Mouse (Mus musculus) MEL (cell line): Measurements from ENCODE around the gene Tor1aip2.

Experiments
- CTCF ChIP-seq, 3 experiments: IDR thresholded peaks in 2 of 3; conservative IDR thresholded peaks in 1 of 3; 2 replicates each; pipeline ENCODE4 v1.5.1; 2011 to 2012; ENCODE audit warnings: low read length in 3 of 3, low read depth in 2 of 3, mild to moderate bottlenecking in 2 of 3, improper control_type of control experiment in 1 of 3, inconsistent platforms in 1 of 3, mixed read lengths in 1 of 3, moderate library complexity in 1 of 3; ENCODE audit not compliant: control insufficient read depth in 1 of 3, insufficient read depth in 1 of 3, poor library complexity in 1 of 3, severe bottlenecking in 1 of 3
- ETS1 ChIP-seq: IDR thresholded peaks from 2 replicates; pipeline ENCODE4 v1.6.1; 2012; ENCODE audit warnings: low read depth, mild to moderate bottlenecking, inconsistent platforms, low read length, improper control_type of control experiment, moderate library complexity
- GATA1 ChIP-seq: IDR thresholded peaks from 2 replicates; pipeline ENCODE4 v1.6.1; 2011; ENCODE audit warnings: low read depth, low read length, improper control_type of control experiment
- KAT2A ChIP-seq: conservative IDR thresholded peaks from 2 replicates; pipeline ENCODE4 v1.6.1; 2012; ENCODE audit warnings: low read depth, low read length, improper control_type of control experiment, inconsistent platforms
- MXI1 ChIP-seq: IDR thresholded peaks from 2 replicates; pipeline ENCODE4 v1.6.1; 2011; ENCODE audit warnings: mild to moderate bottlenecking, low read depth, low read length, improper control_type of control experiment
- NRF1 ChIP-seq: IDR thresholded peaks from 2 replicates; pipeline ENCODE4 v1.6.1; 2014; ENCODE audit warnings: low read depth, mild to moderate bottlenecking, inconsistent platforms, low read length, improper control_type of control experiment, moderate library complexity; ENCODE audit not compliant: poor library complexity, insufficient read depth, severe bottlenecking
- POLR2AphosphoS2 ChIP-seq: IDR thresholded peaks from 2 replicates; pipeline ENCODE4 v1.6.1; 2011; ENCODE audit warnings: low read length, improper control_type of control experiment
- USF1 ChIP-seq: IDR thresholded peaks from 2 replicates; pipeline ENCODE4 v1.6.1; 2014; ENCODE audit warnings: low read depth, mild to moderate bottlenecking, inconsistent platforms, low read length, improper control_type of control experiment, moderate library complexity

- TF ChIP-seq POLR2AphosphoS2 (no peak), USF1 (no peak), GATA1 (no peak), MXI1 (no peak), KAT2A (no peak), CTCF (IDR thresholded peaks at IDR 0.05 in 2 of 3, conservative IDR thresholded peaks at IDR 0.05 in 1 of 3; ENCODE audit: control insufficient read depth in 1 of 3, insufficient read depth in 1 of 3, low read depth in 2 of 3, low read length in 3 of 3, poor library complexity in 1 of 3, severe bottlenecking in 1 of 3) (no peak), NRF1 (no peak), ETS1 (no peak)
Observed at GRCm38 (mm10) chr1:156028340-156028975, 6.7 kb upstream of the Tor1aip2 start.
